Mouse (Mus musculus) cortical plate, adult 2 months (tissue): Measurements from ENCODE around the gene Oser1. TPM values are rescaled to one million over a fixed set of nuclear protein-coding genes. Genes with fewer than 3 reads are reported as not detected.
A peak's percentile ranks its signal among the peaks of the same experiment; 100 is the strongest.

Experiments used
- H3K27ac ChIP-seq: fragments of 200-500 bp; 2 replicates; pipeline ENCODE4 v1.5.1; 2012; ENCODE audit warnings: low read length, control low read depth, inconsistent platforms; ENCODE audit not compliant: insufficient read depth
- H3K4me1 ChIP-seq: fragments of 200-500 bp; 2 replicates; pipeline ENCODE4 v1.6.1; 2011; ENCODE audit warnings: low read length; ENCODE audit not compliant: control insufficient read depth, insufficient read depth
- H3K4me3 ChIP-seq: fragments of 200-500 bp; 2 replicates; pipeline ENCODE4 v1.5.1; 2011; ENCODE audit warnings: mild to moderate bottlenecking, low read length, control low read depth; ENCODE audit not compliant: insufficient read depth
- CTCF ChIP-seq: fragments of 200-500 bp; IDR thresholded peaks from 2 replicates; pipeline ENCODE4 v1.5.1; 2011; ENCODE audit warnings: mild to moderate bottlenecking, control low read depth, low read length; ENCODE audit not compliant: insufficient read depth; ENCODE audit errors: extremely low read depth
- POLR2A ChIP-seq: fragments of 200-500 bp; IDR thresholded peaks from 2 replicates; pipeline ENCODE4 v1.6.1; 2011; ENCODE audit warnings: mild to moderate bottlenecking, low read length, control low read depth; ENCODE audit not compliant: insufficient read depth; ENCODE audit errors: extremely low read depth
- polyA plus RNA-seq: library from polyadenylated mRNA; depleted of rRNA; stranded (reverse); fragments of >200 nt; gene quantifications from 2 replicates; pipeline ENCODE4 v1.2.3, GENCODE M21; 2012; rRNA removed

The Oser1 gene
- 22.2 and 23.4 TPM in 2 replicates for polyA plus RNA-seq

GRCm38 (mm10) chr2:163424597-163424996, at the start of gene Oser1:
Gene Oser1, minus strand, starts transcription at chr2:163424697.
- Histone ChIP-seq H3K4me1 (peaks cover 6% of the 10 kb centered on the region), H3K4me3 (no peak within 1 kb of the TSS), H3K27ac (no peak within 1 kb of the TSS)
- TF ChIP-seq POLR2A, result no peak
- TF ChIP-seq CTCF, result no peak

DNA sequence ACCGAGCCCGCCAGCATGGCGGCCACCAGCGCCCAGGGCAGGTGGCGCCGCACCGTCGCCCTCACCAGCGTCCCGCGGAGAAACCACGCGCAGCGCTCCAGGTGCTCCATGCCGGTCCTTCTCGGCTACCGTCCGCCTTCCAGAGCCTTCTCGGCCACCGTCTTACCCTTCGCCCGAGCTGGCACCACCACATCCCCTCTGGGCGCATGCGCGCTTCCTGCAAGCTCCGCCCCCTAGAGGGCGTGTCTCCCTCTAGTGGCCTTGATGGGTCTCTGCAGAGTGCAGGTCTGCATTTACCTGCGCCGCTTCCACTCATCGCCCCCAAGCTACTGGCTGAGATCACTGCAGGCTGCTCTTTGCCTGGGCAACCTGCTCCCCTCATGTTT, 48.0 kb upstream of the Oser1 start, which contains the start of gene Fitm2:
Gene Fitm2, minus strand, starts transcription at position 164 of the 386 bp plus-strand sequence.
- peak; percentile 76 for TF ChIP-seq POLR2A
- peak; percentile 92 for TF ChIP-seq CTCF
- Histone ChIP-seq H3K4me3 (peak within 1 kb of the TSS; percentile 68), H3K4me1 (peaks cover 3% of the 10 kb centered on the region), H3K27ac (no peak within 1 kb of the TSS; the same call in 1 of the 2 replicates)

DNA sequence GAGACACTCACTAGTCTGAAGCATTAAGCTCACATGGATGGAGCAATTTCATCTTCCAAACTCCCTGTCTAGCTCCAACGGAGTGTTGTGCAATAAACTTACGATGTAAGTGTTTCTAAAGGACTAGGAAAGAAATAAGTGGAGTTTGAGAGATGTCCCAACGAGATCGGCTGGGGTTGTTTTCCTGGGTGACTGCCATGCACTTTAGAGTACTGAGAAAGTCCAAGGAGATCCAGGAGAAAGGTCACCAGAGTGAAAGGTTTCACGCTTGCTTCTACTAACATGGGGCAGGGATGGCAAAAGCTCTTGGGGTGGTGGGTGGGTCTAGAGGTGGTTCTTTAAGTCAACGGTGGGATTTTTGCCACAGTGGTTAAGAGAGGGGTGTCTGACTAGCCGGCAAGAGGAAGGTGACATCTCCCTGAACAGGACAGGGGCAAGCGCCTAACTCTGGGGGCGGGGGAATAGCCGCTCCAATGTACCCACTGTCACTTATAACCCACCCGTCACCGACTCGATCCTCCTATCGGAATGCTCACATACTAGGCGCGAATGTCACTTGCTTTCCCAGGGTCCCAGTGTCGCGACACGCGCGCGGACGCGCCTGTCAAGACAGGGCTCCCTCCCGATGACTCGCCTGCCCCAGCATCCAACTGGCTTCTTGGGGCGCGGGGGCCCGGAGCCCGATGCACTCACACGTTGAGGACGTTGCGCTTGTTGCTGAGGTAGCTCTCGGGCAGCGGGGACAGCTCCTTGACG, 47.4 kb upstream of the Oser1 start:
- Histone ChIP-seq H3K4me1 (peaks cover 3% of the 10 kb centered on the region), H3K4me3 (peak overlapping the region; percentile 68), H3K27ac (no peak overlapping the region; the same call in 1 of the 2 replicates)
- TF ChIP-seq POLR2A, result no peak
- TF ChIP-seq CTCF, result no peak

- Histone ChIP-seq H3K4me3 (peak overlapping the region; percentile 68; the same call in 1 of the 2 replicates), H3K27ac (no peak overlapping the region), H3K4me1 (peaks cover 3% of the 10 kb centered on the region)
- TF ChIP-seq CTCF (no peak), POLR2A (no peak)
Observed at GRCm38 (mm10) chr2:163471136-163471535, 46.6 kb upstream of the Oser1 start.

- no peak for TF ChIP-seq POLR2A
- no peak for TF ChIP-seq CTCF
- peaks cover 3% of the 10 kb centered on the region for H3K4me1 ChIP-seq
- no peak overlapping the region for H3K27ac ChIP-seq
Observed at GRCm38 (mm10) chr2:163469711-163470110, 45.2 kb upstream of the Oser1 start.

DNA sequence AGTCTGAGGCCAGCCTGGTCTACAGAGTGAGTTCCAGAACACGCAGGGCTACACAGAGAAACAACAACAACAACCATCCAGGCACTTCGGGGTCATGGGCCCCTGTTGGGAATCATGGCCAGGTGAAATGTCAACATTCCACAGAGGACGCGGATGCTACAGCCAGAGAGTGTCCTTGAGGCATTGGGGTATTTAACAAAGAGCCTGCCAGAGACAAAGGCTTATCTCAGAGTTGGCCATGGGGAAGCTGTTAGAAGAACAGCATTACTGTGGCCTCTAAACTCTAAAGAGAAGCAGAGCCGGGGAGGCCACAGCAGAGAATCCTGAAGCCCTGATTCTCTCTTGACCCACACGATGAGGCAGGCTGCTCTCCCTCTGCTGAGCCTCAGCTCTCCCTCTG, 44.4 kb upstream of the Oser1 start:
- no peak for TF ChIP-seq CTCF
- no peak overlapping the region for H3K4me3 ChIP-seq
- H3K27ac ChIP-seq, result no peak overlapping the region
- H3K4me1 ChIP-seq, result peaks cover 3% of the 10 kb centered on the region

More at GRCm38 (mm10) chr2:163469711-163470110, 45.2 kb upstream of the Oser1 start:
- no peak overlapping the region for H3K4me3 ChIP-seq

GRCm38 (mm10) chr2:163467585-163467984, 43.1 kb upstream of the Oser1 start:
- H3K4me3 ChIP-seq, result no peak overlapping the region
- no peak overlapping the region for H3K27ac ChIP-seq
- H3K4me1 ChIP-seq, result peaks cover 3% of the 10 kb centered on the region
- TF ChIP-seq POLR2A, result no peak
- TF ChIP-seq CTCF, result no peak

DNA sequence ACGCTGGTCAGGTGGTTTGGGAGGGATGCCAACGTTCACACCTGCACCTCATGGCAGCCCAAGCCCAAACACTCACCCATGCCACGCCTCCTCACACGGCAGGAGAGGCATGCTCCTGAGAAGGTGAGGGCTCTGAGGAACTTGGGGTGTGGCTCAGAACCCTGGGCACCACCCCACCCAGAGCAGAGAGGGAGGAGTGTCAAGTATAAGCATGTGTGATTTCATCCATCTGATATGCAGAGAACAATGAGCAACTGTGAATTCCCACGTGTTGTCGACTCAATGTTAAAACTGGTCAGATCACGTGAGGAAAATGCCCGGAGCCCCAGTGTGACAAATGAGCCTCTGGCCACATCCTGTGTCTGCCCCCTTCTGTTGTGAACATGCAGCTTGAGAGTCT, 42.3 kb upstream of the Oser1 start:
- no peak for TF ChIP-seq POLR2A
- TF ChIP-seq CTCF, result no peak
- Histone ChIP-seq H3K27ac (no peak overlapping the region), H3K4me1 (peaks cover 3% of the 10 kb centered on the region), H3K4me3 (no peak overlapping the region)

GRCm38 (mm10) chr2:163464562-163464961, 40.1 kb upstream of the Oser1 start:
- H3K4me1 ChIP-seq, result 0 out of 2 replicates have a peak, but pooled peaks cover 2% of the 10 kb centered on the region
- H3K4me3 ChIP-seq, result no peak overlapping the region
- no peak overlapping the region for H3K27ac ChIP-seq
- TF ChIP-seq POLR2A (no peak), CTCF (no peak)

- Histone ChIP-seq H3K4me1 (0 out of 2 replicates have a peak, but pooled peaks cover 2% of the 10 kb centered on the region), H3K4me3 (no peak overlapping the region), H3K27ac (no peak overlapping the region)
- TF ChIP-seq POLR2A (no peak), CTCF (no peak)
Observed at GRCm38 (mm10) chr2:163463998-163464397, 39.5 kb upstream of the Oser1 start.
